8 mouse cellular contexts compared by ENCODE assay signal in the genomic region with DNA sequence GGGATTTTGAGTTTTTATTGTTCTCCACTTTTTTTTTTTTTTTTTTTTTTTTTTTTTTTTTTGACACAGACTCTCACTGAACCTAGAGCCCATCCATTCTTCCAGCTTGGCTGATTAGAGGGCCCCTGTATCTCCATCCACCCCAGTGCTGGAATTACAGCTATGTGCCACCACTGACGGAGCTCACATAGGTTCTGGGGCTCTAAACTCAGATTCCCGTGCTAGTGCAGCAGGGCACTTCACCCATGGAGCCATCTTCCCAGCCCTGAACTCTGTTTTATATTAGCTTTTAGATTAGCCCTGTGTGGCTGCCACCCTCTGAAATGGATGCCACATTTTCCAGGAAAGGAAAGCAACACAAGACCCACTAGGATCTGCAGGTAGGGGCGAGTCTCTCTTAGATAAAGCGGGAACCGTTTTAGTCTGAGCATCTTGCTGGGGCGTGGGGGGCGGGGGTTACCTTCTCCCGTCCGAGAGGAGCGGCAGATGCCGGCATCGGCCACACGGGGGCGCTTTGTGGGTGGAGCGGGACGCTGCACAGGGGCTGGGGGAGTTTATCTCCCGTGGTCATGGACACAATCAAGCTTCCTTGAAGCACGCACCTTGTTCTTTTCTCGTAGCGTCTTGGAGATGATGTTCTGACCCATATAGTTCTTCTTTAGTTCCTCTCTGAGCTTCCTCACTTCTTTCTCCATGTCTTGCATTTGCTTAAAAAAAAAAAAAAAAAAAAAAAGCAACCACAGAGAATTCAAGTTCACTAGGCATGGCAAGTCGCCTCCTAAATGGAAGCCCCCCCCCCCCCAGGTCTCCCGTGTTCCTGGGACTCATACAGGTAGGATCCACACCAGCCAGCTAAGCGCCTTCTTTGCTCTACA. TPM values are rescaled to one million over a fixed set of nuclear protein-coding genes. Genes with fewer than 3 reads are reported as not detected.
DNase-seq lines count a peak whose midpoint lies in the region; ATAC-seq and TF ChIP-seq lines count a peak whose summit lies in the region.

No protein-coding gene starts in this region.

- H3K27me3 ChIP-seq in midbrain, embryonic 10.5 days (ENCODE audit: low read depth, poor library complexity, severe bottlenecking) = no peaks in the 10 kb centered on the region
- no peaks in the 10 kb centered on the region for H3K27me3 ChIP-seq in midbrain, embryonic 13.5 days
- no peaks in the 10 kb centered on the region for H3K27me3 ChIP-seq in embryonic facial prominence, embryonic 13.5 days
- H3K27me3 ChIP-seq in hindbrain, postnatal 0 days (ENCODE audit: insufficient read depth, low read length) = no peaks in the 10 kb centered on the region
- no peaks in the 10 kb centered on the region for H3K27me3 ChIP-seq in liver, embryonic 12.5 days (replicated peaks)

- H3K4me3 ChIP-seq in midbrain, embryonic 10.5 days = 0 out of 2 replicates have a peak overlapping the region, but pooled peaks have one; percentile 7
- H3K4me3 ChIP-seq in midbrain, embryonic 13.5 days (replicated peaks) = no peak overlapping the region
- no peak overlapping the region for H3K4me3 ChIP-seq in embryonic facial prominence, embryonic 13.5 days
- H3K4me3 ChIP-seq in hindbrain, postnatal 0 days (ENCODE audit: low read length) = no peak overlapping the region
- no peak overlapping the region for H3K4me3 ChIP-seq in liver, embryonic 12.5 days

- no peak overlapping the region for H3K9ac ChIP-seq in midbrain, embryonic 13.5 days (replicated peaks)
- H3K9ac ChIP-seq in embryonic facial prominence, embryonic 13.5 days = no peak overlapping the region
- no peak overlapping the region for H3K9ac ChIP-seq in hindbrain, postnatal 0 days (replicated peaks; ENCODE audit: low read length)
- no peak overlapping the region for H3K9ac ChIP-seq in liver, embryonic 12.5 days

- peak; percentile 75 for TF ChIP-seq CTCF in hindbrain, postnatal 0 days (IDR thresholded peaks at IDR 0.05; ENCODE audit: low read depth)

- no peak for ATAC-seq in midbrain, embryonic 13.5 days
- peak; percentile 79 for ATAC-seq in activated CD4-positive, CD25-positive, alpha-beta regulatory T cell, adult 4 months
- ATAC-seq in embryonic facial prominence, embryonic 13.5 days (ENCODE audit: insufficient number of reproducible peaks, insufficient read depth, low FRiP score, low TSS enrichment, low read depth) = no peak
- 0 out of 2 replicates have a peak, but pooled peaks have one; percentile 59 for ATAC-seq in hindbrain, postnatal 0 days
- ATAC-seq in liver, embryonic 12.5 days = peak; percentile 42; the same call in 1 of the 2 replicates
- 0 out of 2 replicates have a peak, but pooled peaks have one; percentile 26 for ATAC-seq in neutrophil, adult 5-6 weeks (ENCODE audit: extremely low read depth, insufficient number of reproducible peaks, low FRiP score, poor library complexity, severe bottlenecking)
- no peak for ATAC-seq in erythroid progenitor cell, adult 5-6 weeks (replicated peaks; ENCODE audit: low FRiP score, poor library complexity, severe bottlenecking)

- peaks cover 22% of the 10 kb centered on the region for H3K4me1 ChIP-seq in midbrain, embryonic 10.5 days
- H3K4me1 ChIP-seq in midbrain, embryonic 13.5 days (replicated peaks) = peaks cover 11% of the 10 kb centered on the region
- H3K4me1 ChIP-seq in embryonic facial prominence, embryonic 13.5 days = peaks cover 12% of the 10 kb centered on the region
- H3K4me1 ChIP-seq in hindbrain, postnatal 0 days (ENCODE audit: insufficient read depth, low read length) = peaks cover under 1% of the 10 kb centered on the region; the same call in 1 of the 2 replicates
- peaks cover 7% of the 10 kb centered on the region; the same call in 1 of the 2 replicates for H3K4me1 ChIP-seq in liver, embryonic 12.5 days

- H3K4me2 ChIP-seq in midbrain, embryonic 13.5 days (replicated peaks) = no peak overlapping the region
- peak overlapping the region; percentile 36 for H3K4me2 ChIP-seq in embryonic facial prominence, embryonic 13.5 days
- no peak overlapping the region for H3K4me2 ChIP-seq in hindbrain, postnatal 0 days (ENCODE audit: low read depth, low read length)
- peak overlapping the region; percentile 14; the same call in 1 of the 2 replicates for H3K4me2 ChIP-seq in liver, embryonic 12.5 days

- peaks cover 7% of the 10 kb centered on the region; the same call in 1 of the 2 replicates for H3K9me3 ChIP-seq in midbrain, embryonic 10.5 days (replicated peaks)
- H3K9me3 ChIP-seq in midbrain, embryonic 13.5 days = peaks cover 10% of the 10 kb centered on the region; the same call in 1 of the 2 replicates
- peaks cover 8% of the 10 kb centered on the region; the same call in 1 of the 2 replicates for H3K9me3 ChIP-seq in embryonic facial prominence, embryonic 13.5 days
- H3K9me3 ChIP-seq in hindbrain, postnatal 0 days (ENCODE audit: low read length) = peaks cover 8% of the 10 kb centered on the region; the same call in 1 of the 2 replicates
- H3K9me3 ChIP-seq in liver, embryonic 12.5 days (replicated peaks) = no peaks in the 10 kb centered on the region

- no peaks in the 10 kb centered on the region for H3K36me3 ChIP-seq in midbrain, embryonic 10.5 days
- no peaks in the 10 kb centered on the region for H3K36me3 ChIP-seq in midbrain, embryonic 13.5 days
- no peaks in the 10 kb centered on the region for H3K36me3 ChIP-seq in embryonic facial prominence, embryonic 13.5 days
- H3K36me3 ChIP-seq in hindbrain, postnatal 0 days (ENCODE audit: insufficient read depth, low read length) = no peaks in the 10 kb centered on the region
- no peaks in the 10 kb centered on the region for H3K36me3 ChIP-seq in liver, embryonic 12.5 days

- WGBS in midbrain, embryonic 10.5 days = 11% methylated on average over 23 of the region's 23 CpGs
- 10% methylated on average over 23 of the region's 23 CpGs for WGBS in midbrain, embryonic 13.5 days
- WGBS in embryonic facial prominence, embryonic 13.5 days = 10% methylated on average over 23 of the region's 23 CpGs
- WGBS in hindbrain, postnatal 0 days = 11% methylated on average over 23 of the region's 23 CpGs
- WGBS in liver, embryonic 12.5 days (ENCODE audit: insufficient replicate concordance) = 7% methylated on average over 23 of the region's 23 CpGs

- no peak overlapping the region for H3K27ac ChIP-seq in midbrain, embryonic 10.5 days (replicated peaks)
- no peak overlapping the region for H3K27ac ChIP-seq in midbrain, embryonic 13.5 days
- H3K27ac ChIP-seq in embryonic facial prominence, embryonic 13.5 days = no peak overlapping the region
- H3K27ac ChIP-seq in hindbrain, postnatal 0 days = no peak overlapping the region
- H3K27ac ChIP-seq in liver, embryonic 12.5 days = no peak overlapping the region

- DNase-seq in midbrain, embryonic 10.5 days (ENCODE audit: low spot score) = peak; percentile 80
- DNase-seq in hindbrain, postnatal 0 days (ENCODE audit: low spot score) = peak; percentile 47

RNA-seq across cellular contexts. Expression of a gene that starts 51.8 kb away (rescaled TPM):
- polyA plus RNA-seq in midbrain, embryonic 10.5 days (2016; fragmentation: Nextera tagmentation; extraction: Ambion mirVana) = 1.6 and 1.9 TPM in 2 replicates
- polyA plus RNA-seq in midbrain, embryonic 13.5 days (2015; fragmentation: Nextera tagmentation; extraction: Ambion mirVana) = 3.0 and 3.4 TPM in 2 replicates
- under 1 TPM in 1 of 2 experiments, not detected in 1; 0.85 TPM for polyA plus RNA-seq in activated CD4-positive, CD25-positive, alpha-beta regulatory T cell, adult 4 months (2017; shearing (Covaris generic))
- 0.91 and 1.3 TPM in 2 replicates for polyA plus RNA-seq in embryonic facial prominence, embryonic 13.5 days (2015; fragmentation: Nextera tagmentation; extraction: Ambion mirVana)
- total RNA-seq in hindbrain, postnatal 0 days (2014; rRNA removed) = 2.0 and 16.9 TPM in 2 replicates
- 5.8 and 7.5 TPM in 2 replicates for polyA plus RNA-seq in hindbrain, postnatal 0 days (2015; fragmentation: Nextera tagmentation; extraction: Ambion mirVana)
- polyA plus RNA-seq in liver, embryonic 12.5 days (2016; fragmentation: Nextera tagmentation; extraction: Ambion mirVana) = 0.61 and 0.96 TPM in 2 replicates
- total RNA-seq in neutrophil, adult 5-6 weeks (2017) = not detected in 2 replicates
- total RNA-seq in erythroid progenitor cell, adult 5-6 weeks (2015; ENCODE audit: low replicate concordance) = not detected in 2 replicates
- not detected in 2 replicates for total RNA-seq in erythroid progenitor cell, adult 5-6 weeks (2017; ENCODE audit: low replicate concordance)

Comparison
In these comparisons a context has a peak if more than half of its experiments do, and no peak if none do; other contexts are left out.
1. ATAC-seq: peak in activated CD4-positive, CD25-positive, alpha-beta regulatory T cell, adult 4 months (single experiment), hindbrain, postnatal 0 days (single experiment), liver, embryonic 12.5 days (single experiment) and neutrophil, adult 5-6 weeks (single experiment); none in midbrain, embryonic 13.5 days (single experiment), embryonic facial prominence, embryonic 13.5 days (single experiment) and erythroid progenitor cell, adult 5-6 weeks (single experiment).
2. H3K4me2 ChIP-seq: peak in embryonic facial prominence, embryonic 13.5 days (single experiment) and liver, embryonic 12.5 days (single experiment); none in midbrain, embryonic 13.5 days (single experiment) and hindbrain, postnatal 0 days (single experiment).